Mouse (Mus musculus) cortical plate, adult 2 months (tissue): Measurements from ENCODE around the gene Trp53.

Source experiments
- CTCF ChIP-seq: fragments of 200-500 bp; IDR thresholded peaks from 2 replicates; pipeline ENCODE4 v1.5.1; 2011; ENCODE audit warnings: mild to moderate bottlenecking, control low read depth, low read length; ENCODE audit not compliant: insufficient read depth; ENCODE audit errors: extremely low read depth
- POLR2A ChIP-seq: fragments of 200-500 bp; IDR thresholded peaks from 2 replicates; pipeline ENCODE4 v1.6.1; 2011; ENCODE audit warnings: mild to moderate bottlenecking, low read length, control low read depth; ENCODE audit not compliant: insufficient read depth; ENCODE audit errors: extremely low read depth

DNA sequence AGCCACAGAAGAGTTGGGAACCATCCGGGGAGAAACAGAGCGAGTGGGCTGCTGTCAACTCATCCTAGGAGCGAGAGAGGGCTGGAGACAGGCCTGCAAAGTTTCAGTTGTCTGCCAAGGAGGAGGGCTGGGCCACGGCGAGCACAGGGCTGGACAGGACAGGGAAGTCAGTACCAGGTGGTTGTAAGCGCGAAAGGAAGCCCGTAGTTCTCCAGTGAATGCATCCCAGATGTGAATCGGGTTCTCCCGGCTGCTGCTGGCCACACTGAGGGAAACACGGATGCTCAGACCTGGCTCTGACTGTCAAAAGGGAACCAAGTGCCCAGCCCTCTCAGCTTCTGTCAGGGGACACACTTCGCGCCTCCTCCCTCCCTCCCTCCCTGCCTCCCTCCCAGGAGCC is 16.8 kb upstream of the Trp53 start:
- no peak for TF ChIP-seq POLR2A
- no peak for TF ChIP-seq CTCF
